Mouse (Mus musculus): ENCODE data around the gene Ttc21a. TPM values are rescaled to one million over a fixed set of nuclear protein-coding genes. Genes with fewer than 3 reads are reported as not detected.

Gene Ttc21a
- polyA plus RNA-seq, 1 experiment: not detected

- Histone ChIP-seq H3K27ac (ENCODE audit: insufficient read depth, low read length) (no peak overlapping the region), H3K4me3 (ENCODE audit: insufficient read depth, low read length) (no peak overlapping the region), H3K4me1 (ENCODE audit: control insufficient read depth, insufficient read depth, low read length) (peaks cover 12% of the 10 kb centered on the region)
- TF ChIP-seq POLR2A (IDR thresholded peaks at IDR 0.05; ENCODE audit: low read depth, low read length) (no peak), CTCF (IDR thresholded peaks at IDR 0.05; ENCODE audit: borderline replicate concordance, insufficient read depth, low read length) (no peak)
Measured at GRCm38 (mm10) chr9:119972582-119972981, 35.2 kb downstream of the Ttc21a start.

DNA sequence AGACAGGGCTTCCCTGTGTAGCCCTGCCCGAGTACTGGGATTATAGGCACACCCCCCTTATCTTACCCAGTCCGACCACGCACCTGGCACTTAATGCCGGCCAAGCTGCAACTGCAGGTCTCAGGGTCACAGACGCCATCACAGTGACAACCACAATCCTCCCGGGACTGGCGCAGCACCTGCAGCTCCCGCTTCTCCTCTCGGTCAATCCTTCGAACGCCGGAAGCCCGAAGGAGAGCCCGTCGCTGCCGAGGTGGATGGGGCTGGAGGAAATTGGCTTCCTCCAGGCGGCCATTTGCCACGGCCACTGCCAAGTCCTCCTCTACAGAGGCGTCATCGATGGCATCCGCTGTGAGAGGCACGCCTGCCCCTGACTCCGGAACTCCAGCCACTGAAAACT lies 35.9 kb downstream of the Ttc21a start:
- Histone ChIP-seq H3K4me1 (ENCODE audit: control insufficient read depth, insufficient read depth, low read length) (peaks cover 19% of the 10 kb centered on the region), H3K27ac (ENCODE audit: insufficient read depth, low read length) (no peak overlapping the region), H3K4me3 (ENCODE audit: insufficient read depth, low read length) (no peak overlapping the region)
- no peak for TF ChIP-seq CTCF (IDR thresholded peaks at IDR 0.05; ENCODE audit: borderline replicate concordance, insufficient read depth, low read length)

DNA sequence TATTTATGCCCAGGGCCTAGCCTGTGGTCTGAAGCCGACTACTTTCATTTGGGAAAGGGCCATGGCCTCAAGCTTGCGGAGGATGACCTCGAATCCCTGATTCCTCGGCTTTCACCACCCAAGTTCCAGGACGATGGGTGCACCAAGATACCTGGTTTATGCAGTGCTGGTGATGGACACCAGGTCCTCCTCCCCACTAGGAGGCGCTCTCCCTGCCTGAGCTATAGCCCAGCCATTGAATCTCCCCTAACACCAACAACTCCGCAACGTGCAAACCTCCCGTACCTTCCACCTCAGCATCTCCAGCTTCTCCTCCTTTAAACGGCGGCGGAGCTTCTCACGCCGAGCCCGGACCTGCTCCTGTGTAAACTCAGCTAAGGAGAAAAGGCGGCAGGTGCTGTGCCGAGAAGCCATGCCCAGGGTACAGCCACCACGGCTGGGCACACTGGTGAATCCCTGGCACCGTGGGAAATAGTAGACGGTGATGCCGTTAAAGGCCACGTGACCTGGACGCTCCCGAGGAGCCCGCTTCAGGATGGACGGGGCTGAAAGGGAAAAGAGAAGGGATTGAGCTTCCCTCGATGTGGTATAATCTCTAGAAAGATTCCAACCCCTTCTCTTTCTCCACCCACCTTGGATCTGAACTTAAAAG lies 36.6 kb downstream of the Ttc21a start:
- Histone ChIP-seq H3K4me1 (ENCODE audit: control insufficient read depth, insufficient read depth, low read length) (peaks cover 26% of the 10 kb centered on the region), H3K4me3 (ENCODE audit: insufficient read depth, low read length) (no peak overlapping the region), H3K27ac (ENCODE audit: insufficient read depth, low read length) (no peak overlapping the region)
- no peak for TF ChIP-seq POLR2A (IDR thresholded peaks at IDR 0.05; ENCODE audit: low read depth, low read length)
- peak; percentile 60; the same call in 1 of the 2 replicates for TF ChIP-seq CTCF (IDR thresholded peaks at IDR 0.05; ENCODE audit: borderline replicate concordance, insufficient read depth, low read length)

GRCm38 (mm10) chr9:119974609-119975008 lies 37.2 kb downstream of the Ttc21a start:
- Histone ChIP-seq H3K4me1 (ENCODE audit: control insufficient read depth, insufficient read depth, low read length) (peaks cover 31% of the 10 kb centered on the region), H3K27ac (ENCODE audit: insufficient read depth, low read length) (no peak overlapping the region), H3K4me3 (ENCODE audit: insufficient read depth, low read length) (no peak overlapping the region)
- no peak for TF ChIP-seq POLR2A (IDR thresholded peaks at IDR 0.05; ENCODE audit: low read depth, low read length)
- TF ChIP-seq CTCF (IDR thresholded peaks at IDR 0.05; ENCODE audit: borderline replicate concordance, insufficient read depth, low read length): no peak

- TF ChIP-seq CTCF (IDR thresholded peaks at IDR 0.05; ENCODE audit: borderline replicate concordance, insufficient read depth, low read length): no peak
- TF ChIP-seq POLR2A (IDR thresholded peaks at IDR 0.05; ENCODE audit: low read depth, low read length): no peak
- H3K4me1 ChIP-seq (ENCODE audit: control insufficient read depth, insufficient read depth, low read length): peaks cover 34% of the 10 kb centered on the region
- H3K4me3 ChIP-seq (ENCODE audit: insufficient read depth, low read length): no peak overlapping the region
- H3K27ac ChIP-seq (ENCODE audit: insufficient read depth, low read length): no peak overlapping the region
Measured at GRCm38 (mm10) chr9:119975286-119975685, 37.9 kb downstream of the Ttc21a start.

GRCm38 (mm10) chr9:119976704-119977556 lies 39.5 kb downstream of the Ttc21a start:
- Histone ChIP-seq H3K27ac (ENCODE audit: insufficient read depth, low read length) (peak overlapping the region; percentile 18; the same call in 1 of the 2 replicates), H3K4me3 (ENCODE audit: insufficient read depth, low read length) (no peak overlapping the region), H3K4me1 (ENCODE audit: control insufficient read depth, insufficient read depth, low read length) (peaks cover 31% of the 10 kb centered on the region)
- TF ChIP-seq POLR2A (IDR thresholded peaks at IDR 0.05; ENCODE audit: low read depth, low read length) (no peak), CTCF (IDR thresholded peaks at IDR 0.05; ENCODE audit: borderline replicate concordance, insufficient read depth, low read length) (no peak)

GRCm38 (mm10) chr9:119977557-119978060 lies 40.2 kb downstream of the Ttc21a start:
- H3K4me3 ChIP-seq (ENCODE audit: insufficient read depth, low read length): no peak overlapping the region
- H3K27ac ChIP-seq (ENCODE audit: insufficient read depth, low read length): 0 out of 2 replicates have a peak overlapping the region, but pooled peaks have one; percentile 18
- TF ChIP-seq CTCF (IDR thresholded peaks at IDR 0.05; ENCODE audit: borderline replicate concordance, insufficient read depth, low read length) (no peak), POLR2A (IDR thresholded peaks at IDR 0.05; ENCODE audit: low read depth, low read length) (no peak)
- H3K4me1 ChIP-seq (ENCODE audit: control insufficient read depth, insufficient read depth, low read length): peaks cover 31% of the 10 kb centered on the region

DNA sequence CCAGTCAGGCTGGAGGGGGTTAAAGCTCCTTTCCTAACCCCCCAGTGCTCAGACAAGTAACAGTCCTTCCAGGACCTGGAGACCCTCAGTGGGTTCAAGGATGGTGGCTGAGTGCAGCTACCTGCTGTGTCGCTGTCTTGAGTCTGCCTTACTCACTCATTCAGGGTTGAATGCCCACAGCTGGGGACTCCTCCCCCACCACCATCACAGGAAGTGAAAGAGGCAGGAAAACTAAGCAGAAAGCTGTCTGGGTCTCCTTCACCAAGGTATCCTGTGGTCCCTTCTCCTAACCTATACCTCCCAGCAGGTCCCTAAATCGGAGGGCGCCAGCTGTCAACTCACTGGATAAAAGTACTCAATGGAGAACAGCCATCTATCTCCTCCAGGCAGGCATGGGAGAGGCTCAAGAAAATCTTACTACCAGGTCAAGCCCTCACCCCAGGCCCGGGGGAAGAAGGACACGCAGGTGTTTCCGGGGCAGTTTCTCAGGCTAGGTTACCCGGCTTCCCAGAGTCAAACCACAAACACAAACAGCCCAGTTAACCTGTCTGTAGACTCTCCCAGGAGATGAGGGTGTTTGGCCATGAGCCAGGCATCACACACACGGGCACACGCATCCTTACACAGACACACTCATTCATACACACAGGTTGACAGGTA lies 40.9 kb downstream of the Ttc21a start:
- Histone ChIP-seq H3K4me3 (ENCODE audit: insufficient read depth, low read length) (no peak overlapping the region), H3K27ac (ENCODE audit: insufficient read depth, low read length) (no peak overlapping the region), H3K4me1 (ENCODE audit: control insufficient read depth, insufficient read depth, low read length) (peaks cover 31% of the 10 kb centered on the region)
- TF ChIP-seq POLR2A (IDR thresholded peaks at IDR 0.05; ENCODE audit: low read depth, low read length): no peak
- no peak for TF ChIP-seq CTCF (IDR thresholded peaks at IDR 0.05; ENCODE audit: borderline replicate concordance, insufficient read depth, low read length)

- H3K27ac ChIP-seq (ENCODE audit: insufficient read depth, low read length): no peak overlapping the region
- peaks cover 31% of the 10 kb centered on the region for H3K4me1 ChIP-seq (ENCODE audit: control insufficient read depth, insufficient read depth, low read length)
- TF ChIP-seq CTCF (IDR thresholded peaks at IDR 0.05; ENCODE audit: borderline replicate concordance, insufficient read depth, low read length) (no peak), POLR2A (IDR thresholded peaks at IDR 0.05; ENCODE audit: low read depth, low read length) (no peak)
- H3K4me3 ChIP-seq (ENCODE audit: insufficient read depth, low read length): no peak overlapping the region
Measured at GRCm38 (mm10) chr9:119978811-119979441, 41.5 kb downstream of the Ttc21a start.

Data from embryonic fibroblast, embryonic 13.5 days (primary cell).